Mouse (Mus musculus): ENCODE measurements at regions not wholly inside any gene's neighbourhood (a gene's known extent, or its start where the extent isn't known, plus 50 kb on each side); places are given as distances from the start of the nearest gene placed in this dataset.
A peak's percentile ranks its signal among the peaks of the same experiment; 100 is the strongest.

GRCm38 (mm10) chr5:43137777-43138176, 95.2 kb upstream of the Cpeb2 start:
- DNase-seq (ENCODE audit: low spot score in 2 of 2), result no peak

DNA sequence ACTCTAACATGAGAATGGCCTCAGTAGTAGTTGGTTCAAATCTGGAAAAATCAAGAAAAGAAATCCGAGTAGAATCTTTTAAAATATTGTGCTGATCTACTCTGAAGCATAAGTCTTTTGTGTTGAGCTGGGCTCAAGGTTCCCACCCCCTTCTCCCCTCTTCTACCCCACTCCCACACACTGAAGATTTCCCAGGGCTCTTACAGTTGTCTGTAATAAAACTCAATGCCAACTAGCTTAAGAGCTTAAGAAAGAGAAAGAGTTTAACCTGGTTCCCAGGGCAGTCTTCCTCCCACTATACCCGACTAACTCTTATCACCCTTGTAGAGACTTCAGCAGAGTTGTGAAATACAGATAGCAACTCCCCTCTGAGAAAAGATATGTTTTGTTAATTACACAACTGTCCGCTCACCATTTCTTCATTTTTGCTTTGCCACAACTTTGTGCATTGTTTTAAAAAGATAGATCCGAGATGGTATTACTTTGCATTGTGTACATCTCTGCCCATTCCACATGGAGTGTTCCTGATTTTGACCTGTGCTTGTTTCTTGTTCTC, 94.0 kb upstream of the Cpeb2 start:
- DNase-seq (ENCODE audit: low spot score in 2 of 2), result no peak

DNA sequence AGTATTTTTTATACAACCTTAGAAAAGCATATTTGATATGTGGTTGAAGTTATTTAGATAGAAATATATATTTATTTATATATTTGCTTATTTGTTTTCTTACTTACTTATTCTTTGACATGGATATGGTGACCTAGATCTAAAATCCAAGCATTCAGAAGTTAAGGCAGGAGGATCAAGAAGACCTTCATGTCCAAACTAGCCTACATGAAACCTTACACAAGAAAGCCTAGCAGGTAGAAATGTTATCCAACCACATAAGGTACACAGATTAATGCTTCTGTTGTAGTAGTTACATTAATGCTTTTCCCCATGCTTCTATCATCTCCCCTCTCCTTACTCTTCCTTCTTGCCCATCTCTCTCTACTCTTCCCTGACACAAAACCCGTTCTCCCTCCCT, 93.2 kb upstream of the Cpeb2 start:
- DNase-seq (ENCODE audit: low spot score in 2 of 2), result no peak

DNA sequence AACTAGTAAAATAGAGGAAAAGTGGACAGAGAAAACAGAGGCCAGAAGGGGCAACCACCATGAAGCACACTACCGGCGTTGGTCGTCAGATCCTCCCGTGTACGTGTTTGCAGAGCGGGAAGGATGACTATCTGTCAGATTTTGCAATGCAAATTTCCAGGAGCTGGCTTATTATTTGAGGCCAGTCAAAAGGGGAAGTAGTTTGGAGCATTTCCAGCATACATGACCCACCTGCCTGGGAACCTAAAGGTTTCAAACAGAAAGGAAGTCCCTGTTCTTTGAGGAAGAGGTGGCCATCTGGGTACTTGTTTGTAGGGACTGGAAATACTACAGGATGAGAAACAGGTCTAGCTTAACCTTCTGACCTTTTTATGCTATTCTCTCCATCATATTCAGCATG, 87.0 kb upstream of the Cpeb2 start:
- DNase-seq (ENCODE audit: low spot score in 2 of 2), result peak; percentile 6 to 37

DNA sequence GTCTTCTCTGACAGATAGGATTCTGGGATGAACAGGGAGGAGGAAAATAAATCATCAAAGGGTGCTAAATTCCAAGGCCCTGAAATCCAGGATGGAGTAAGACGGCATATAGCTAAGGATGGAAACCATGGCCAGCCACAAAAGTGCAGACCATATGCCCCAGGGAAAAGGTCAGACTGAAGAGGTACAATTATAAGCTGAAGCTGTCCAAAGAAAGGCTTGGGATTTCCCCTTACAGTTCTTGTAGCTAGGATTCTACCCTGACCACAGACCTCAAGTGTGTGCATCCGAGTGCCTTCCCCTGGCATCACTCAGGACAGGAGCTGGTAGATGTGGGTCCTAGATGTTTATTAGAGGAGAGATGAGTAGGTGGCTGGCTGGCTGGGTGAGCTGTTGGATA, 86.0 kb upstream of the Cpeb2 start:
- DNase-seq (ENCODE audit: low spot score in 2 of 2), result no peak

- no peak for DNase-seq (ENCODE audit: low spot score in 2 of 2)
Measured at GRCm38 (mm10) chr5:43148486-43148885, 84.5 kb upstream of the Cpeb2 start.

- DNase-seq (ENCODE audit: low spot score in 2 of 2), result no peak
Measured at GRCm38 (mm10) chr5:43149559-43149958, 83.4 kb upstream of the Cpeb2 start.

DNA sequence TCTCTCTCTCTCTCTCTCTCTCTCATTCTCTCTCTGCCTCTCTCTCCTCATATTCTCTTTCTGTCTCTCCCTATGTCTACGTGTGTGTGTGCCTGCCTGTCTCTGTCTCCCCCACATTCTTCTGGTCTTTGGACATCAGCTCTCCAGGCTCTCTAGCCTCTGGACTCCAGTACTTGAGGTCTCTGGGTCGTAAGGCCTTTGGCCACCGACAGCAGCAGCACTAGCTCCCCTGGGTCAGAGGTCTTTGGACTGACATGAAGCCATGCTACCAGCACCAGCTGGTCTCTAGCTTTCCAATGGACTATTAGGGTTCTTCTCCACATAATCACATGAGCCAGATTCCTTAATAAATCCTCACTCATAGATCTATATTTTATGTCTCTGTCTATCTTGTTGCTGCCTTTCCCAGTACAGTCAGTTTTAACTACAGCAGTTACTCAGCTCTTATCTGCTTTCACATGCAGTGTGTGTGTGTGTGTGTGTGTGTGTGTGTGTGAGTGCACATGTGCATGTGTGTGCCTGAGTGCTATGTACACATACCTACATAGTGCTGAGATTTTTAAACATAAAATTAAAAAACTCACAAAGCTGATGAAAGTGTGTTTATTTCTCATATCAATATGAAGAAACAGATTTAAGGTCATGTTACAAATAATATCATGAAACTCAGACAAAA, 81.7 kb upstream of the Cpeb2 start:
- DNase-seq (ENCODE audit: low spot score in 2 of 2), result no peak

- no peak for DNase-seq (ENCODE audit: low spot score in 2 of 2)
Measured at GRCm38 (mm10) chr5:43152119-43152611, 80.8 kb upstream of the Cpeb2 start.

- no peak for DNase-seq (ENCODE audit: low spot score in 2 of 2)
Measured at GRCm38 (mm10) chr5:43152881-43153280, 80.1 kb upstream of the Cpeb2 start.

- no peak for DNase-seq (ENCODE audit: low spot score in 2 of 2)
Measured at GRCm38 (mm10) chr5:43156771-43157170, 76.2 kb upstream of the Cpeb2 start.

DNA sequence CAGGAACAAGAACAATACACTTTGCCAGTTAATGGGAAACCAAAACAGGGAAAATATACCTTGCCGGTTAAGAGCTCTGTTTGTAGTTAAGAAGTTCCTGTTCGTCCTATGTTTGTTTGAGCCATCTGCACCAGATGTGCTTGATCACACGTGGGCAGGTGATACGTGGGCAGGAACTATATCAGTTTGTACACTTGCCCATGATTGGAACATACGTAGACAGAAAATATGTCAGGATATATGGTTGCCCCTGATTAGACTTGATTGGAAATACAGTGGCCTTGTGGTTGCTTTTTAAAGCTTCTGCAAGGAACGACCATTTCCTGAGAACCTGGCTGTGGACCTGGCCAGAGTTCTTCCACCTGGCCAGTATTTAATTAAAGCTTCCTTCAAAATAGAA, 72.8 kb upstream of the Cpeb2 start:
- DNase-seq (ENCODE audit: low spot score in 2 of 2), result no peak

- peak in 1 of 2 experiments; percentile 9 for DNase-seq (ENCODE audit: low spot score in 2 of 2)
Measured at GRCm38 (mm10) chr5:43181475-43181874, 51.5 kb upstream of the Cpeb2 start.

All from spleen, postnatal 36 days (tissue).